Mouse (Mus musculus) regulatory T cell (primary cell): ENCODE results near the gene Sri.

ENCODE experiments used
- in situ Hi-C: fragments of 300-600 bp; cut with MboI, MseI; formaldehyde crosslinking; loops from one replicate; pipeline ENCODE4 v1.15.1; 2025; ENCODE audit warnings: high pct_unique_total_duplicates

The Sri gene

DNA sequence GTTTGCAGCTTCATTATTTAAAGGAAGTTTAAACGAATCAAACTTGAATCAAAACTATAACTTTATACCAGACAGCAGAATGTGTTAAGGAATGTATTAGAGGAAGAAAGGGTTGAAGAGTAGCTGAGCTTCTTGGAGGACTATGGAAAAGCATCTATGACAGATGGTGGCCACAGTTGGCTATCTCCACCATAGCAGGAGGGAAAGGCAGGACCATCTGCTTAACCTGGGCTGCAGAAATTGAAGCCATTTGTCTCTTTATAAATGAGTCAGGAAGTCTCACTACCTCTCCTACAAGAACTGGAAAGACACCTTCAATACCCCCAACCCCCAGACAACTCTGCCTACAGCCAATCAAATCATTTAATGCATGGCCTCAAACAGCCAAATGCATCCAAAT is 49.8 kb downstream of the Sri start:
- in situ Hi-C loops, result no loop called here

DNA sequence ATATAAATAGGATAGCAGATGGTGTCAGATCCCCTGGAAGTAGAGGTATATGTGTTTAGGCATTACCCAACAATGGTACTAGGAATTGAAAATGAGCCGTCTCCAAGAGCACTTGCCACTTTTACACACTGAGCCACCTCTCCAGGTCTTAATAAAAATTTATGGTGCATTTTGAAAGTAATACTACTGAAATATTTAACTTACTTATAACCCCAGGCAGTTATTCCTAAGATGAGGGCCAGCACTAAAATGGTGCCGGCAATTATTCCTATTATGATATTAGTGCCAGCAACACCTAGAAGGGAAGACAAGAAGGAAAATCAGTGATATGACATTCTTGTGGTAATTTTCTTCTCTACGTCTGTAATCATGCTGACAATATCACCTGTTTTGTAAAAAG is 65.8 kb downstream of the Sri start:
- in situ Hi-C loops, result no loop called here

DNA sequence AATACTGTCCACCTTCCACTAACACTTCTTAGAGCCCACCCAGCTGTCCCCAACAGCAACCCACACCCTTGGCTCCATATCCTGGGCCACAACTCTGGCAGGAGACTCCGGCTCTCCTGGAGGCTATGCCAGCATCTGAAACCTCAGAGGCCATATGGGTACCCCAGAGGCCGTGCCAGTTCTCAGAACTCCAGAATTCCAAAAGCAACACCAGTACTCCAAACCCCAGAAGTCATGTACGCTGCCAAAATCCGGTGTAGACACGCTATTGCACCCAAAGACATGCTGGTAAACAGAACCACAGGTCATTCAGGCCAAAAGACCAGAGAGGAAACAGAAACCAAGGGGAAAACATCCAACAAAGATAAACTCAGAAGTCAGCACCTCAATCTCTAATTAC is 66.4 kb downstream of the Sri start:
- in situ Hi-C loops, result no loop called here

DNA sequence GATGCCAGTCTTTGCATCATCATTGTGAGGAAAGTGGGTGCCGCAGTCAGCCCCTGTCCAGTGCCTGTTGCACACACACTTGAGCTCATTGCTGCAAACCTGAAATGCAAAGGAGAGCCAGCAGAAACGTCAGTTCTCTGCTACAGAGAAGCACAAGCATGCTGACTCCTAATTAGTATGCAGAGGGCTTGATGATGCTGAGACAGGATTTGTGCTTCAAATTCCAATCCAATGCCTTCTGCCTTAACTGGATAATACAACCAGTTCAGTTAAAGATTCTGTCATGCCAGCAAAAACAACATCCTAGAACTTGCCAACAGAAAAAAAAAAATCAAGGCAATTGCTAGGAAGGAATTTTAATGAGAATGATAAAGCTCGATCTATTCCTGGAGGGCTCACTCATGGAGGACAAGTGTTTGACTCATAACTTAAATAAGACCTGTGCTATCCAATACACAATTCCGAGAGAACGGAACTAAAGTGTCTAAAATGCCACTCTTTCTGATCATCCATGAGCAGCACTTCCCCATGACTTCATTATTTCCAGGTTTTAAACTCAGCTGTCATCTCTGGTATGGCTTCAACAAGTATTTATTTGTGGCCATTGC is 70.8 kb downstream of the Sri start:
- in situ Hi-C loops, result no loop called here
